Mouse (Mus musculus) frontal cortex, adult 2 months (tissue): Measurements from ENCODE around the gene Fntb. TPM values are rescaled to one million over a fixed set of nuclear protein-coding genes. Genes with fewer than 3 reads are reported as not detected.
A peak's percentile ranks its signal among the peaks of the same experiment; 100 is the strongest.
"Not testable (repeated sequence)": the region's sequence is repeated elsewhere in the genome, so short reads cannot be mapped to it uniquely, and the experiment has no call there.

Source experiments
- DNase-seq, 2 experiments: peaks; one replicate each; pipeline ENCODE4 v3.0.0; 2022; ENCODE audit warnings: low spot score in 1 of 2; ENCODE audit errors: extremely low spot score in 1 of 2
- polyA plus RNA-seq: library from polyadenylated mRNA; depleted of rRNA; stranded (reverse); fragments of >200 nt; gene quantifications from 2 replicates; pipeline ENCODE4 v1.2.3, GENCODE M21; 2012

Gene Fntb
- polyA plus RNA-seq, 1 experiment, result 28.4 TPM

DNA sequence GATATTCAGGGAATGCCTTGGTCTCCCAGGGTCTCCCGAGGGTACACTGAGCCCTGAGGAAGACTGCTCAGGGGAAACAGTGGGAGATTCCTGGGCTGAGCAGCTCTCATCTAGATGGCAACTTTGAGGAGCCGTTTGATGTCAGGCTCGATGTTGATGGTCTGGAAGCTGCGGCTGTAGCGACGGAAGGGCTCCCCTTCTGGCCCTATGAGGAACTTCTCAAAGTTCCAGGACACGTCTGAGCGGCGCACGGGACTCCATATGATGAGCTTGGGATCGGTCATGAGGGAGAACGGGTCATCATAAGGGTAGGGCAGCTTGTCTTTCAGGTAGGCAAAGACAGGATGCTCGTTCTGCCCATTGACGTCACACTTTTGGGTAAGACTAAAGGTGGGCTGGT lies 27.2 kb downstream of the Fntb start:
- not testable (repeated sequence) for DNase-seq

DNA sequence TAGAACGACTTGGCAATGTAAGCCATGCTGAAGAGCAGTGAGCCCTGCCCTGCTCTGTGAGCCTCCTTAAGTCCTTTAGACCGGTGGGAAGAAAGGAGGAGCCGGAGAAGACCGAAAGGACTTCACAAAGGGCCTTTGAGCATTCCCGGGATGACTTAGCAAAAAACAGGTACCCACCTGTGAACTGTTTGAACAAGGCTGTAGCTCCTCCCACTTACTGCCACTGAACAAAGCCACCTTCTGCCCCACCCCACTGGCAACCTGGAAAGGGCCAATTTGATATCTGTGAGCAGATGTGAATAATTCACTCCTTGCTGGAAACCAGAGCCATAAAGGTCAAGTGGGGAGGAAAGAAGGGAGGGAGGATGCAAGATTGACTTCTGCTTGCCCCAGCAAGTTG lies 30.0 kb downstream of the Fntb start, which contains the start of gene Gpx2:
Gpx2 (minus strand) TSS at position 205 of the 400 bp plus-strand sequence.
- DNase-seq, result no peak

DNA sequence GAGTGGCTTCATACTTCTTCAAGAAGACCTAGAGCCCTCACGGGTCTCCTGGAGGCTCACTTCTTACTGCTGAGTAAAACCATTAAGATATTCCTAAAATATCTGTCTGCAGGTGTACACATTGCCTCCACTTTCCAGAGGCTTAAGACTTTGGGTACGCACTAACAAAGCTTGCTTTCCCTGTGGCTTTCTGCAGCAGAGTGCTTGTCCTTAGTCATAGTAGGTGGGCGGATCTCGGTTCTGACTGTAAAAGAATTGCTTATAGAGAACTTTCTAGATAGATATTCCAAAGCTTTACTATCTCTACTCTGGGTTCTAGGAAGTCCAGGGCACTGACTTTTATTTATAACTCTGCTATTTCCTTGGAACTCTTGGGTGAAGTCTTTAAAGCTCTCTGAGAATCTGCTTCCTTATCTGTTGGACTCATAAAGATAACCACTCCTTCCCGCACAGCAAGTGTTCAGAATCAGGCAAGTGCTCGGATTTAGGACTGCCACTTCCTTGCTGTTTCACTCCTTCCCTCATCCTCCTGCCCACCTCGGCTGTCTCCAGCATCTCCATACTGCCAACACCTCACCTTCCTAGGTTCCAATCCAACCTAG lies 31.6 kb downstream of the Fntb start:
- peak in 1 of 2 experiments; percentile 67 for DNase-seq

DNA sequence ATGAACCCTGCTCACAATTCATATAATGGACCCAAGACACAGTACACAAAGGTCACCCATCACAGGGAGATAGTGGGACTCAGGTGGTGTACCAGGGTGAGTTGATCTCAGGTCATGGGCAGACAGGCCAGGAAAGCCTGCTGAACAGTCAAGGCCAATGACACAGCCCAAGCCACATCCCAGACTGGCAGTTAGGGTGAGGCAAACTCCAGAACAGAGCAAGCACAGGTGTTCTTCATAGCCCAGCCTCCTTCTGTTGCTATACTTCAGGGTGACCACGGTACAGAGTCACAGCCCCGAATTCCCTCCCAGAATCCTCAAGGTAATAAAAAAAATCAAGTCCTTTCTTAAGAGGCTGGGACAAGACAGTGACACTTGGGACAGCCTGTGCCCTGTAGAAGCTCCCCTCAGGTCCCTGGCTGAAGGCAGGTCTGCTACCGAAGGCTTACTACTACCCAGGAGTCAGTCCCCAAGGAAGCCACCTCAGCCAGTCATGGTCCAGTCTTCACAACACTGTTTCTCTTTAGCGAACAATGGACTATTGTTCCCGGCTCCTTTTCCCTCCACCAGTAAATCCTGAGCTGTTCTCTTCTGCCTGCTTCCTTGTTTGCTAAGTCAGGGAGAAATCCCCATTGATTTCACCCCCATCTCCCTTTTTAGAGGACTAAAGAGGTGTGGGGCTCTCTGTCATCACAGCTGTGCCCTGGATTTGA lies 32.8 kb downstream of the Fntb start:
- DNase-seq, result no peak

DNA sequence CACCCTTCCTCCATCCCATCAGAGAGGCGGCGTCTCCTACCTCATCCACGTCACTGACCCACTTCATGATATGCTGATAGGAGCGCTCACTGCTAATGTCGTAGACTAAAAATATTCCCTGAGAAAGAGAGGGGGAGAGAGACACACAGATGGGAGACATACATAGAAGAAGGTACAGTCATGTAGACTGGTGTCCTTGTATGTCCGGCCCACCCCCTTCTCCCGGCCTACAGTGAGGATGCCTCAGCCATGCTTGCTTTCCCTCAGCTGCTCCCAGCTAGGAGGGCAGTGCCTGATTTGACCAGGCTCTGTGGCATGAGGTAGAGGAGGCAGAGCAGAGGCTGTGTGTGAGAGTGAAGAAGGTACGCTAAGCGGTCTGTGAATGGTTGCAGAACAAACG lies 37.6 kb downstream of the Fntb start:
- peak; percentile 50 to 52 for DNase-seq

DNA sequence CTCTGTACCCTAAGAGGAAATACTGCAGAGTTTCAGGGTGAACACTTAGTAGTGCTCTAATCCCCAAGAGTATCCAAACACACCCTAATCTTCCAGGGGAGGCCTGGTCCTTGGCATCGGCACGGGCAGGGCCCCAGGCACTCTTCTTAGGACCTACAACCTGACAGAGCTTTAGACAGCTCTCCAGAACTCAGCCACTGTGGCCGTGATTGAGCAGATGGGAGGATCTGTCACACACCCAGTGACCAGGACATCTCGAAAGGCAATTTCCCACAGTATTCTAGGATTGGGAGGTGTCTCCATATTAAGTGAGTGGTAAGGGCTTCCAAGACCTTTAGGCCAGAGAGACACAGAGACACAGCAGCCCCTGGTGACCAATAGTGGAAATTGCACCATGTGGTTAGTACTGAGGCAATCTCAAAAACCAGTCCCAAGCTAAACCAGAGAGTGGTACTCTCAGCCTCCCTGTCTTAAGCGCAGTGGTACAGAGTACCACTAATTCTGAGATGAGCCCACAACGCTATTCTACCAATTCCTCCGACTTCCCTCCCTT lies 38.4 kb downstream of the Fntb start:
- peak in 1 of 2 experiments; percentile 76 for DNase-seq

DNA sequence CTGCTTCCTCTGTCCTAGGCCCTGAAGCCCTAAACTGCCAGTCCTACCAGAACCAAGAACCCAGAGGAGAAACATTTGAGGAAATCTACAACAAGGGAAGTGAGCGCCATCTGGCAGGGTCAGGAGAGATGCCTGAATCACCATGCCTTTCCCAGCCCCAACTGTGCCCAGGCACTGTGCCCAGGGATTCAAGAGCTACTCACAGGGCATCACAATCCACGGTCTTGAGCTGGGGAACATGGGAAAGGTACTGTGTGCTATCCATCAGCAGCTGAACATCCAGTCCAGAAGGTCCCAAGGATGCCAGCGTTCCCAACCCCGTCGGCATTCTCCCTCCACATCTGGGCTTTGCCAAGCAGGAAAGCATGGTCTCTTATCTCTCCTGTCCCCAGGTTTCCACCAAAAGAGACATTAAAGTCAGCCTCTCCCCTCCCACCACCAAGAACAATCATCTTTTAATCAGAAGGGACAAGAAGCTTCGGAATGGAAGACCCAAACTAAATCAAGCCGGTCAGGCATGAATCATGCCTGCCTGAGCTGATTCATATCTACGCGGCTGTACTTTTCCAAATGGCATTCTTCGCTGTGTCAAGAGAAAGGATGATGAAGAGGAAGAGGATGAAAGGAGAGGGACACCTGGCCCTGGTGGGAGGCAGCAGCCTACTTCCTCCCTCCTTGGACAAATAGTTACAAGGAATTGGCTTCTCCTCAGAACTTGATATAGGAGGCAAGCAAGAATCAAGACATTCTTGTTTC lies 39.8 kb downstream of the Fntb start:
- peak in 1 of 2 experiments; percentile 51 for DNase-seq

DNA sequence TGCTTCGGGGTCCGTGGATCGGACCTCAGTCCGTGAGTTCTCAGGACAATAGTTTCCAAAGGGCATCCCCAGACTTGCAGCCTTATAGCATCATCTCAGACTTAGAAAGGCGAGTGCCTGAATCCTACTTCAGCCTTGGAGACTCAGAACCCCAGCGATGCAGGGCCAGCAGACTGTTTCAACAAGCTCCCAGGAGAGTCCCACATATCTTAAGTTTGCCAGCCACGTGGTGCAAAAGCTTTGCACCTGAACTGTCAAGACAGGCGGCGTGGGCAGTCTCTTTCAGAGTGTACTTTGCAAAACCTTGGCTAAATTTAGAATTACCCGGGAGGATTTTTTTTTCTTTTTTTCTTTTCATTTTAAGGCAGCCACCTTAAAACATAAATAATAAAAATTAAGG lies 42.4 kb downstream of the Fntb start:
- DNase-seq, result peak; percentile 62 to 75

DNA sequence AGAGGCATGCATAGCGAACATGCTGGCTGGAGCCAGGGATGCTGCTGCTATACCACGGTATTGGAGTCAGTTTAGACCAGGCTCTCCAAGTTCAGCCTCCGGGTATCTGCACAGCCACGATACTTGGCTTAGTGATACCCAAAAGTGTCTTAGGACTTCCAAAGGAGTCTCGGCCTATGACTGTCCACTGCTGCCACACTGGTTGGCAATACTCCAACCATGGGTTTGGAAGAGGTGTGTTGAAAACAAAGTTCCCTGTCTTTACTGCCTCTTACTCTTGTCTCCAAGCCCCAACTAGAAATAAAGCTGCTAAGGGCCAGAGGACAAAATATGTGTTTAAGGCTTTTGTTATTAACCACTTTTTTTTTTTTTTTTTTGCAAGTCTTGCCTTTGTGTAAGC lies 45.1 kb downstream of the Fntb start:
- no peak for DNase-seq

DNA sequence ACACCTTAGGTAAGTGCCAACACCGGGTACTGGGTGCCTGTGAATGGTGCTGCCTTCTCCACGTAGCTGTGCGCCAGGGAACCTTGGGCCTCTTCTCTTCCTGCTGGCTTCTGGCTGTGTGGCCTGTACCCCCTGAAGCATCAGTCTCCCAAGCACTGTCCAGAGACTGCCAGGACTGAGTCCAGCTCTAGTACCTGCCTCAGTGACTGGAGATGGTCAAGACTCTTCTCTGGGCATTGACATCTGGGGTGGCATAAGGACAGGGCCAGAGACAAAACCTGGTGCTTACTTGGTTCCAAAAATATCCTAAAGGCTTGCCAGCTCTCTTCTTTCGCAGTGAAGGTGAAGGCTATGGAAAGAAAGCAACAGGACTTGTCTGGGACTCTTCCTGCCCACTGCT lies 45.6 kb downstream of the Fntb start:
- no peak for DNase-seq

DNA sequence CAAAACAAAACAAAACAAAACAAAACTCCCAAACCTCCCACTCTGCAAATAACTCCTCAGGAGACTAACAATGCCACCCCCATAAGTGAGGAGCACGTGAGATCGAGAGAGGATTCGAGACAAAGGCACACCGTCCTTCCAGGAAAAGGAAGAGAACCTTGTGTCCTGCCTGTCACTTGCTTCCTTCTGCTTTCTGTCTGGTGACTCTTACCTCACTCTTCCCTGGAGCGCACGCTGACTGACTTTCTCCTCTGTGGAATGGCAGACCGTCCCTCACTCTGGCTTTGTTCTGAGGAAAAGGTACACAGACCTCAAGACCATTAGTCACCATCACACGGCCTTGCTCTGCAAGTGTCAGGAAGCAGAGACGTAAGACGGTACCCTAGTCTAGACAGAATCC lies 48.2 kb downstream of the Fntb start:
- DNase-seq, result no peak

DNA sequence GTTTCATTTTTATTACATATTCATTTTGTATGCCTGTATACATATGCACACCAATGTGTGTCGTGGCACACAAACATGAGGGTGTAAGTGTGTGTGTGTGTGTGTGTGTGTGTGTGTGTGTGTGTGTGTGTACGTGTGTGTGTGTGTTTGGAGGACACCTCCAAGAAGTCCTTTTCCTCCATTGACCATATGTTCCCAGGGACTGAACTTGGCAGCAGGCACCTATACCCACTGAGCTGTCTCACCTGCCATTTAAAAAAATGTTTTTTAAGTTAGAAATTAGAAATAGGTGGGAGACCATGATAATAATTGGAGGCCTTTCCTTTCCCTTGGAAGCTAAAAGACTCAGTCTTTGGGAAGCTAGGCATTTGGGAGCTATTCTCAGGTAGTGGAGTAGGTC lies 48.7 kb downstream of the Fntb start:
- DNase-seq, result no peak

DNA sequence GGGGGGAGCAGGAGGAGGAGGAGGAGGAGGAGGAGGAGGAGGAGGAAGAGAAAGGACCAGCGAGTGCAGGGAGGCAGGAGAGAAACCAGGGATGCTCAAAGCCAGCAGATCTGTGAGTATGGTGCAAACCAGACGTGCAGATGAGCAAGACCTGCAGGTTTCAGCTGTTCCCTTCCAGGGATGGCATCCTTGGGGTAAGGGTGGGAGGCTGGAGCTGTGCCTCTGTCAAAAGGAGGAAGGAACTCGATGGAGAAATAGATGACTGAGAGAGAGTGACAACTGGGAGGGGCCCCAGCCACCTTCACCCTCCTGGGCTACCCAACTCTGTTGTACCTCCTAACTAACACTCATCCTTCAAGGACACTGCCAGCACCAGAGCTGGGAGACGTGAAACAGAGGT lies 51.3 kb downstream of the Fntb start:
- no peak for DNase-seq

DNA sequence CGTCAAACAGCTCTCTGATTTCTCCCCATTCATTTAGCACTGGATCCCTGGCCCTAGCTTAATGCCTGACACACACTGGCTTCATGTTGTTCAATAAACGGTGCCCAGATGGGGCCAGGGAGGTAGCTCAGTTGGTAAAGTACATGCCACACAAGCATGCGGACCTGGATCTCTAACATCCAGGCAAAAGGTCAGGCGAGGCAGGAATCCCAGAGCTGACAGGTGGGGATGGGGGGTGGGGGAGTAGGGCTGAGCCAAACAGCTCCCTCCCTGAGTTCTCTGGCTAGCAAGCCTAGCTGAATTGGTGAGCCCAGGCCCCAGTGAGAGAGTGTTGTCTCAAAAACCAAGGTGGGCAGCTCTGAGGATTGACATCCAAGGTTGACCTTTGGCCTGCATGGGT lies 51.8 kb downstream of the Fntb start:
- DNase-seq, result no peak

DNA sequence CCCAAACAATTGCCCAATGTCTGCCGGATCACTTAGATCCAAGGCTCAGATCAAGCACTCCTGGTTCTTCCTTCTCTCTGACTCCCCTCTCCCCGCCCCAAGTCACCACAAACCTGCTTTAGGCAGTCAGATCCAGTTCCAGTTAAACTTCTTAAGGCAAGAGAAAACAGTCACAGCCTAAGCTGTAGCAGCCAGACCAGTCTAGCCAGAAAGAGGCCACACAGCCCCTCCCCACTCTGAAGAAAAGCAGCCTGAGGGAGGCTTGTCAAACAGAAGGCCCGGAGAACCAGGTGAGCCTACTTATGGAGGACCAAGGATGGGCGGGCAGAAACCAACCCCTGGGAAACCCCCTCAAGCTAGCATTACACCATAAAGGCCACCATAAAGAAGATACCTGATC lies 52.7 kb downstream of the Fntb start:
- no peak for DNase-seq

DNA sequence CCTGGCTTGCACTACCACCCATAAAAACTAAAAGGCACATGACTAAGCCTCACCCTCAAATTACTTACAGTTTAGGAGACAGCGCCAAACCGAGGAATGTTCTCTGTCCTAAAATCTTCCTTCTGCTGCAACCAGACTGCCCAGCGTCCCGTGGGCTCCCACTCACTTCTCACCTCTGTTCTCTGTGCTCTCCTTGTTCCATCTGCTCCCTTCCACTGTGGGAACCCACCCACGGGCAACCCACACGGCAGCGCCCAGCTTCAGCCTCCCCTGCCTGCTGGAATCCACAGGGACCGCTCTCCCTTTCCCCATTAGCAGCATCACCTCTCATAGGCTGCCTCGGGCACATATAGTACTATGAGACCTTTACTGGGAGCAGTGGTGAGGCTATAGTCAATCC lies 53.5 kb downstream of the Fntb start:
- DNase-seq, result peak; percentile 81 to 83

DNA sequence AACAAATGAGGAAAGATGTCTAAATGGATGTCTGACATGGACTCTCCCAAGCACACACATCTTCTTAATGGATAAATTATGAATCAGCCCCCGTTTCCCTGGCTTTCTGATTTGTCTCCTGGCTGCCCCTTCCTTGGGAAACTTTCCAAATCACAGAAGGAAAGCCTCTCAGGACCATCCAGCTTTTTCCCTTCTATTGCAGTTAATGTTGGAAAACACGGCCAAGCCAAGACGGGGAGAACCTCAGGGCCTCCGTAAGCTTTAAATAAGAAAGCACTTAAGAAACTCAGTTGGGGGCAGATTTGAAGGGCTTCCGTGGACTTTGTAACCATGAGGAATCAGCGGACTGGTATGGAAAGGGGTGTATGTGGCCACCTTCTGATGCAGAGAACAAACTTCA lies 54.4 kb downstream of the Fntb start:
- DNase-seq, result no peak

DNA sequence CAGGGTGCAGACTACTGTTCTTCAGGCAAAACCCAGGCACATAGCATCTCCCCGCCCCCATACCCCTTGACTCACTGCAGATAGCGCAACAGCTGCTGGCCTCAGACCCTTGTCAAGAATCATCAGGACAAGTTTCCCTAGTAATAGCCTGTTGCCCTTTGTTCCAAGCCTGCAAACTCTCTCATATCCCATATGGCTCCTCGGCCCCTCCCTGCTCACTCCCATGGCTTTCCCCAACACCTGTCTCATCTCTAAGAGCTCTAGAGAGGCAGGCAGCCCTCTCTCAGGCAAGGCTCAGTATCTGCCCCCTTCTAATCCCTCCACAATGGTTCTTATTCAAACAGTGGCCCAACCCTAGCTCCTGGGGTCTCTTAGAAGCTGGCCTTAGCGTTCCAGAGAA lies 55.2 kb downstream of the Fntb start:
- DNase-seq, result no peak

DNA sequence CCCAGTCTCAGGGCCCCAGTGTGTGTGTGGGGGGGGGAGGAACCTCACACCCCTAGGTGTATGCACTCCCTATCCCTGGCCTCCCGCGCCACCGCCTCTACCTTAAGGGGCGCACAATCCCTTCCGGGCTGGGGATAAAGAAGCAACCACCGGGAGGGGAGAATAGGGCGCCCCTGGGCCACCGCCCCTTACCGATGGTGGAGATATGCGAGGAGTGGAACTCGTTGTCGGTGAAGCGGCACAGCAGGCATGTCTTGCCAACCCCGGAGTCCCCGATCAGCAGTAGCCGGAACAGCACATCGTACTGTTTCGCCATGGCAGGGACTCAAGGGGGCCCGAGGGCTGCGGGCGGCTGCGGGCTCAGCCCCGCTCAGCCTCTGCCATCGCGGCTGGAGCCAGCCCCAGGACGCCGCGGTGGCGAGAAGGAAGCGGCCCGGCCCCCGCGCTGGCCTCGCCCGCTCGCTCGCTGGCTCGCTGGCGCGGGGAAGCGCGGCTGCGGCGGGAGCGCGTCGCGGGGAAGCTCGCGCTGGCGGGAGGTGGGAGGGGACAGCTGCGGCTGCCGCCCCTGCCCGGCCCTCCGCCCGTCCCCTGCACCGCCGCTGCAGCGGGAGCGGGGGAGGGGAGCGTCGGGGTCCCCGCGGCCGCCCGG lies 56.7 kb downstream of the Fntb start:
- no peak for DNase-seq

DNA sequence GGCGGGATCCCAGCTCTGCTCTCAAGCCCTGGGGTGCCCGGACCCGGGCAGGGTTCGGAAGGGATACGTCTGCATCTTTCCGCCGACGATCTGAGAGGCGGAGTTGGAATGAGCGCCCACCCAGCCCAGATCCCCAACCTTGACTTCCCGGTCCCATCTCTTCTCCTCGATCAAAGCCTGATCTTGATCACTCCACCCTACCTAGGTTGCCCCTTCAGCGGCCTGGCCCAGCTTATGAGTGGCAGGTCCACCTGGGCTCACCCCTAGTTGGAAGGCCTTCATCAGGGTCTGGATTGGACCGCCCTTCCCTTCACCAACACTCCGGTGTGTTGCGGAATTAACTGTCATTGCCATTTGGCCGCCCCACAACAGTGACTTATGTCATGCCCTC lies 57.3 kb downstream of the Fntb start, which contains the start of gene Rab15:
Rab15 (minus strand) TSS at position 258 of the 391 bp plus-strand sequence.
- no peak for DNase-seq

DNA sequence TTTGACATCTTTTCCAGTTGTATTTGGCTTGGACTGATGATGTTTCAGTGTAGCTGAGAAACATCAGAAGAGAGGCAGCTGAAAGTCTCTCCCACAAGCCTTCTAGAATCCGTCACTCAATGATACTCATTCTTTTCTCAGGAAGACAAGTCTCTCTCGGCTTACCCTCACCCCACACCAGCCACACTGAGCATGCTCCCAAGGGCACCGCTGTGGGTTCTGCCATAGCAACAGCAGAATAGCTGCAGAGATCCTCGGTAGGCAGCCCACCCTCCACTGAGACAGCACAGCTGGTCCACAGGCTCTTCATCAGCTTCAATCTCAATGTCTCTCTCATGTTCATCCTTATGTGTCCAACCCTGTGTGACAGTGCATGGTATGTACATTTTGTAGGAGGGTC lies 59.9 kb downstream of the Fntb start:
- DNase-seq, result no peak
